Mouse (Mus musculus) adrenal gland, adult 2 months (tissue): ENCODE results near the gene Tia1. TPM values are rescaled to one million over a fixed set of nuclear protein-coding genes. Genes with fewer than 3 reads are reported as not detected.
A peak's percentile ranks its signal among the peaks of the same experiment; 100 is the strongest.

ENCODE experiments used
- DNase-seq: peaks from one replicate; pipeline ENCODE4 v3.0.0; 2021
- polyA plus RNA-seq: library from polyadenylated mRNA; depleted of rRNA; stranded (reverse); fragments of >200 nt; gene quantifications from 2 replicates; pipeline ENCODE4 v1.2.3, GENCODE M21; 2012
- total RNA-seq, 2 experiments: library from RNA; stranded (reverse); gene quantifications; 2 replicates each; pipeline ENCODE4 v1.2.3; 2021

Tia1 gene
- total and polyA plus RNA-seq, 3 experiments, result 14.2 to 44.0 (median 42.7) TPM

GRCm38 (mm10) chr6:86431531-86431930 lies 27.5 kb downstream of the Tia1 start:
- no peak for DNase-seq

- DNase-seq, result no peak
These were observed 29.7 kb downstream of the Tia1 start for GRCm38 (mm10) chr6:86433696-86434095.

- peak; percentile 65 for DNase-seq
These were observed 33.7 kb downstream of the Tia1 start for GRCm38 (mm10) chr6:86437711-86438110.

- peak; percentile 97 for DNase-seq
These were observed 34.5 kb downstream of the Tia1 start, which contains the start of gene C87436 for GRCm38 (mm10) chr6:86438272-86439118. C87436 (plus strand) TSS chr6:86438374.

GRCm38 (mm10) chr6:86439119-86439496 lies 35.1 kb downstream of the Tia1 start:
- no peak for DNase-seq

- DNase-seq, result no peak
These were observed 35.5 kb downstream of the Tia1 start for GRCm38 (mm10) chr6:86439531-86439930.

DNA sequence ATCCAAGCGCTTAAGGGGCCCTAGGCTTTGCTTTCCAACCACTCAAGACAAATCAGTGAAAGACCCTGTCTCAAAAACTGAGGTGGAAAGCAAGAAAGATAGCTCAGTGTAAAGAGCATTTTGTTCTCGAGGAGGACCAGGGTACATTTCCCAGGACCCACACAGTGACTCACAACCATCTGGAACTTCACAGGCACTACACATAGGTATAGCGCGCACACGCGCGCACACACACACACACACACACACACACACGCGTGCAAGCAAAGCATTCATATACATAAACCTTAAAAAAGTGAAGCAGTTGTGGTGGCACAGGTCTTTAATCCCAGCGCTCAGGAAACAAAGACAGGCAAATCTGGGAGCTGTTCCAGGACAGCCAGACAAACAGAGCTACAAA lies 37.6 kb downstream of the Tia1 start:
- DNase-seq, result no peak

DNA sequence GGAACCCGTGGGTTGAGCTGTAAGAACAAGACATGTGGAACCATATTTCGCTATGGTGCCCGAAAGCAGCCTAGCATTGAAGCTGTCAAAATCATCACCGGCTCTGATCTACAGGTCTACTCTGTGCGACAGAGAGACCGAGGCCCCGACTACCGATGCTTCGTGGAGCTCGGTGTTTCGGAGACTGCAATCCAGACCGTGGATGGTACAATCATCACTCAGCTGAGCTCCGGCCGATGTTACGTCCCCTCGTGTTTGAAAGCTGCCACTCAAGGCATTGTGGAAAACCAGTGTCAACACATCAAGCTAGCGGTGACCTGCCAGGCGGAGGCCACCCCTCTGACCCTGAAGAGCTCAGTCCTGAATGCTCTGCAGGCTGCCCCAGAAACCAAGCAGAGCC lies 41.5 kb downstream of the Tia1 start:
- no peak for DNase-seq

- DNase-seq, result no peak
These were observed 43.0 kb downstream of the Tia1 start for GRCm38 (mm10) chr6:86446927-86447568.

- DNase-seq, result no peak
These were observed 52.7 kb downstream of the Tia1 start for GRCm38 (mm10) chr6:86456727-86457126.

DNA sequence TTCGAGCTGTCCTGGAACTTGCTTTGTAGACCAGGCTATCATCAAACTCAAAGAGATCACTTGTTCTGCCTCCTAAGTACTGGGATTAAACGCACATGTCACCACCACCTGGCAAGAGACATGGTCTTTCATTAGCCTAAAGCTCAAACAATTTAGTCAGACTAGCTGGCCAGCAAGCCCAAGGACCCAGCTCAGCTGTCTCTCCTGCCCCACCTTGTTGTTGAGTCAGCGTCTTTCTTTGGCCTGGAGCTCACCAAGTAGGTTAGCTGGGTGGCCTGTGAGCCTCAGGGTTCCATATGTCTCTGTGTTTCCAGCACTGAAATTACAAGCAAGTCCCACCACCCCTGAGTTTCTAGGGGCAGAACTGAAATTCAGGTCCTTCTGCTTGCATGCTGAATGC lies 59.1 kb downstream of the Tia1 start:
- DNase-seq, result no peak

DNA sequence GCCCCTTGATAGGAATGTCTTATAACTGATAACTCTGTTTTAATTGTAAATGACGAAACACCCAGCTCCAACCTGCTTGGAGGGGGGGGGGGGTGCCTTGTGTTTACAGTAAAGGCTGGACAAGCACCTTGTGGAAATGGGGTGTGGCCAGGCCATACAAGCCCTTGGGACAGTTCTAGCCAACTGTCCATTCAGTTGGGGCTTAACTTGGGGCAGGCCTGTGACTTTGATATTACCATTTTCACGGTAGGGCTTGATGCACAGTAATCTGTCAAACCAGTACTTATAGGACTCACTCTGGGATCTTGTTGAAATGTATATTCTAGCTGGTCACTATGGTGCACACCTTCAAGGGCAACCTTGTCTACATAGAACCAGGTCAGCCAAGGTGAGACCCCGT lies 67.3 kb downstream of the Tia1 start:
- DNase-seq, result no peak

DNA sequence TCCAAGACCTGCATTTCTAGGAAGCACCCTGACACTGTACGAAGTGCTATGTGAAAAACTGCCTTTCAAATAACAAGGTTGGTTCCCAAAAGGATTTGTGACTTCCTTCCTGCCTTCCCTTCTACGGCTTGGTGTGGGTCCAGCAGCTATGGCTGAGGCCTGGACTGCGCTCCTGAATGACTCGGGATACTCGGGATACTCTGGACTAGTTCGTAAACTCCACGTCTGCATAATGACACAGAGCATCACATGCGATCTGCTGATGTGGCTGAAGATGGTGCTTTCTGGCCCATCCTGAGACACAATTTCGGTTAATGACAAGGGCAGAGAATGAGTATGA lies 67.7 kb downstream of the Tia1 start:
- DNase-seq, result no peak

DNA sequence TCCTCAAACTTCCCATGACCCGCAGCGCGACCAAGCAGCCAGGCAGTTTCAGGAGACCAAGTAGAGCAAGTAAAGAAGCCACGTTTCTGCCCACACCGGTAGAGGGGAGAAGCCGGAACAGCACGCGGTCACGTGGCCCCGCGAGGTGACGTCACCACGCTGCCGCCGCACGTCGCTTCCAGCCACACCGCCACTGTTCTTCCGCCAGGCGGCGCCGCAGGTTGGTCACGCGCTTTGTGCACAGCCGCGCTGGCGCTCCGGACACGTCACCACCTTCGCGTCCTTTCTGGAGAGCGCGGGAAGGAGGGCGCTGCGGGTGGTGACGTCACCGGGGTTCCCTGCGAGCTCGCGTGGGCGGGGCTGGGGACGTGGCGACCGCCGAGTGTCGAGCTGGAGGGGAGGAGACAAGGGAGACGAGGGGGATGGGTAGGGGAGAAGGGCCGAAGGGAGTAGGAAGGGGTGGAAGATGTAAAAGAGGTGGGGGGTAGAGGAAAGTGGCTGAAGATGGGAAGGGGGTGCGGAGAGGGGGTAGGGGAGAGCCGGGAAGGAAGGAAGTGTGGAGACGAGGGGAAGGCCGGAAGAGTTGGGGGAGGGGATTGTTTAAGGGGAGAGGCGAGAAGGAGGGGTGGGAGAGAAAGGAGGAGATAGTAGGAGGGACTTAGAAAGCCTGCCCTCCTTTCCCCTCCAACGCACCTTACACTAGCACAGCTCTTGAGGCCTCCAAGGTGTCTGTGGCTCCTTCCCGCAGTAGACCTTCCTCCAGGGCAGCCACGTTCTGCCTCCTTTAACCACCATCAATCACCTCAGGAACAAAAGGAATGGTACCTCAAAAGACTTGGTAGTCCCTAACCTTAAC lies 68.3 kb downstream of the Tia1 start:
- DNase-seq, result peak; percentile 100

- peak; percentile 48 for DNase-seq
These were observed 69.1 kb downstream of the Tia1 start for GRCm38 (mm10) chr6:86473077-86473476.

DNA sequence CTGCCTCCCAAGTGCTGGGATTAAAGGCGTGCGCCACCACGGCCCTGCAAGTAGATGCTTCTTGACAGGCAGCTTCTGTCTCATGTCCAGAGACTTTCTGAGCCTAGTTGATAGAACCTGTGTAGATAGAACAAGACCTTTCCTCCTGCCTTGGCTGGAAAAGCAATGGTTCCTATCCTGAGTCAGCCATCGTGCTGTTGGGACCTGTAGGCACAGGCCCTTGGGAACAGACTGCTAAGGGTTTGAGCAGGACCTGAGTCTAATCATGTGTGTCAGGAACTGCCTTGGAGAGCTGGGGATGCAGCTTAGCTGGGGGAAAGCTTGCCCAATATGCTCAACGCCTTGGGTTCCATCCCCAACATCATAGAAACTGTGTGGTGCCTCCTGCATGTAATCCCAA lies 70.1 kb downstream of the Tia1 start:
- no peak for DNase-seq

GRCm38 (mm10) chr6:86474646-86475181 lies 70.7 kb downstream of the Tia1 start:
- no peak for DNase-seq

DNA sequence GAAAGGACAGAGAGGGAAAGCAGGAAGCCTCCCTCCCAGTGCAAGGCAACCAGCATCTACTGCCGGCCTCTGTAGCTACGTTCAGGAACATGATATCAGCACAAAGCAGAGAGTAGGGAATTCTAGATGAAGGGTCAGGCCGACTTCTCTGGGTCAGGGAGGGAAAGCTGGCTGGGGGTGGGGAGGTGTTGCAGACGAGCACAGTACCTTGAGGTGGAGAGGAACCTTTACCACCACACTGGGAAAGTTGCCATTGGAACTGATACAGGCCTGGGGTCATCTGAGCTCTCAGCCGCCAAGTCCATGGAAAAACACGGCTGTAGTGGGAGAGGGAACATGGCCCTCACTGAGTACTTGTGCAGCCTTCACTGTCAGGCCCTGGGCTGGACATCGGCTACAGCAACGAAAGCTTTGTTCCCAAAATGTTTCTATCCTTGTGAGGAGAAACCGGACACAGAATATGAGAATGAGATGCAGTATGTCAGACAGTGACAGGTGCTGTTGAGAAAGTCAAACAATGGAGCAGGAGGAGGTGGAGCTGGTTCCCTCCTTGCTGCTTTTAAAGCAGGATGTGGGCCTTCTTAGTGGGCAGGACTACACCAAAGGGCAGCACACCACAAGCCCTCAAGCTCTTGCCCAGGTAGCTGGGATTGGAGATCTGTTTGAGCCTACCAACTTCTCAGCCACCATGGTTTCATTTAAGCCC lies 71.6 kb downstream of the Tia1 start:
- no peak for DNase-seq

GRCm38 (mm10) chr6:86476931-86477330 lies 72.9 kb downstream of the Tia1 start:
- DNase-seq, result no peak

- DNase-seq, result peak; percentile 67
These were observed 75.3 kb downstream of the Tia1 start for GRCm38 (mm10) chr6:86479311-86479710.

- DNase-seq, result no peak
These were observed 75.8 kb downstream of the Tia1 start for GRCm38 (mm10) chr6:86479816-86480188.
